Mouse (Mus musculus): ENCODE results near the gene Immp2l. TPM values are rescaled to one million over a fixed set of nuclear protein-coding genes. Genes with fewer than 3 reads are reported as not detected.

Immp2l gene
- polyA plus RNA-seq, 1 experiment from 2014 or later: 9.2 TPM

DNA sequence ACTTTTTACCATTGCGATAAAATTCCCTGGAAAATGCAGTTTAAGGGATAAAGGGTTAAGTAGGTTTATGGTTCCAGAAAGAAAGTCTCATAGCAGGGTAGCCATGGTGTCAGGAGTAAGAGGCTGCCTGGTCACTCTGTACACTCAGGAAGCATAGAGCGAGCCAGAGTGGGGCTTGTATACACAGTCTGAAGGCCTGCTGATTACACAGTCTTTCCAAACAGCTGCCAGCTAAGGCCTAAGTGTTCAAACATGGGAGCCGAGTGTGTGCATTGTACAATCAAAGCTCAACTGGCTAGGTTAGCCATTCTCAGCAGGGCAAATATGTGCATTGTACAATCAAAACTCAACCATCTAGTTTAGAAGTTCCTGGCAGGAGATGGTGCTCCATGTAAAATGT is 393.2 kb downstream of the Immp2l start:
- no peak for DNase-seq (ENCODE audit: low spot score)
- H3K4me3 ChIP-seq (ENCODE audit: low read depth, low read length): no peak overlapping the region
- no peak overlapping the region for H3K9ac ChIP-seq (ENCODE audit: low read length)
- 62% methylated on average over 3 of the region's 3 CpGs for WGBS
- no peak overlapping the region for H3K27ac ChIP-seq (ENCODE audit: low read depth, low read length)
- H3K9me3 ChIP-seq (ENCODE audit: control insufficient read depth, low read length): no peaks in the 10 kb centered on the region
- no peaks in the 10 kb centered on the region for H3K27me3 ChIP-seq (ENCODE audit: control insufficient read depth, insufficient read depth, low read length)
- H3K36me3 ChIP-seq (ENCODE audit: control insufficient read depth, insufficient read depth, low read length): no peaks in the 10 kb centered on the region
- no peak for ATAC-seq (ENCODE audit: insufficient read depth, low FRiP score, low TSS enrichment)
- no peak overlapping the region for H3K4me2 ChIP-seq (ENCODE audit: low read depth)
- H3K4me1 ChIP-seq (ENCODE audit: control insufficient read depth, insufficient read depth, low read length): no peaks in the 10 kb centered on the region

DNA sequence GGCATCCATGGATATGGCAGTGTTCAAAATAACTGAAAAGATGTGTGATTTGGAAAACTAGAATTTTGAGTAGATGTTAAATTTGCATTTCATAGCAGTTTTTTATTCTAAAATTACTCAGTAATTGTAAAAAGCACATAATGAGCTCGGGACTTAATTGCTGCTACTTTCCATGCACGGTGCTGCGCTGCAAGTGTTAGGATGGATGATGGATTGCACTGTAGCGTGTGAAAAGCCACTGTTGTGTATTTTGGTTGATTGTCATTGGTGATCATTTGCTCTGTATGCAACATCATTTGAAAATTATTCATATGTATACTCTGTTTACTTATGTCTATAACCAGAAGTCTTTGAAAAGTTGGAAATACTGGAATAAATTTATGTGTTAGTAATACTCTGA is 394.1 kb downstream of the Immp2l start:
- Histone ChIP-seq H3K9ac (ENCODE audit: low read length) (no peak overlapping the region), H3K9me3 (ENCODE audit: control insufficient read depth, low read length) (no peaks in the 10 kb centered on the region), H3K4me1 (ENCODE audit: control insufficient read depth, insufficient read depth, low read length) (no peaks in the 10 kb centered on the region), H3K4me2 (ENCODE audit: low read depth) (no peak overlapping the region), H3K36me3 (ENCODE audit: control insufficient read depth, insufficient read depth, low read length) (no peaks in the 10 kb centered on the region), H3K27ac (ENCODE audit: low read depth, low read length) (no peak overlapping the region), H3K4me3 (ENCODE audit: low read depth, low read length) (no peak overlapping the region), H3K27me3 (ENCODE audit: control insufficient read depth, insufficient read depth, low read length) (no peaks in the 10 kb centered on the region)
- no peak for DNase-seq (ENCODE audit: low spot score)
- whole genome bisulfite sequencing: 87% methylated on average over 4 of the region's 4 CpGs
- no peak for ATAC-seq (ENCODE audit: insufficient read depth, low FRiP score, low TSS enrichment)

DNA sequence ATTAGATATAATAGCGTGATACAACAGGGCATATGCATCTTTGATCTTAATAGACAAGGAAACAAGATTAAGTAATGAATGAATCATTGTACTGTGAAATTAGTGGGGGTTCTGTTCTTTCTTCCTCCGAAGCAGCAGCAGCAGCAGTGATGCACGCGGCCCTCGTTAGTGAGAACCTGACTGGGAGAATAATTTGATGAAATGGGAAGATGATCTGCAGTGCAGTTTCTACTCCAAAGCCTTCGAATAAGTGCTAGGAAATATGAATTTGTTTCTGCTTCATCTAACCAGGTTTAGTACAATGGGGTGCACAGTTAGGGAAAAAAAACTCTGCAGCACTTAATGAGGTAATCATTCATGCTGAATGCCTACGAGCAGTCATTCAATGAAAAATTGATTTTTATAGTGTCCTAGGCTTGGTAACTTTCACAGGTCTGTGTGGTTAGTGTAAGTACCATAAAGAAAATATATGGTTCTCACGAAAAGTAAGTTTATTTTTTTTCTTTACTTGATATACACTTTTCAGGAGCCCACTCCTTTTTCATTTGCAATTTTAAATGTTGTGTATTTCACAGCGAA is 401.3 kb downstream of the Immp2l start:
- Histone ChIP-seq H3K4me3 (ENCODE audit: low read depth, low read length) (no peak overlapping the region), H3K9me3 (ENCODE audit: control insufficient read depth, low read length) (no peaks in the 10 kb centered on the region), H3K27ac (ENCODE audit: low read depth, low read length) (no peak overlapping the region), H3K4me1 (ENCODE audit: control insufficient read depth, insufficient read depth, low read length) (no peaks in the 10 kb centered on the region), H3K4me2 (ENCODE audit: low read depth) (no peak overlapping the region), H3K36me3 (ENCODE audit: control insufficient read depth, insufficient read depth, low read length) (no peaks in the 10 kb centered on the region), H3K27me3 (ENCODE audit: control insufficient read depth, insufficient read depth, low read length) (no peaks in the 10 kb centered on the region), H3K9ac (ENCODE audit: low read length) (no peak overlapping the region)
- 71% methylated on average over 9 of the region's 9 CpGs for WGBS
- DNase-seq (ENCODE audit: low spot score): no peak
- ATAC-seq (ENCODE audit: insufficient read depth, low FRiP score, low TSS enrichment): no peak

DNA sequence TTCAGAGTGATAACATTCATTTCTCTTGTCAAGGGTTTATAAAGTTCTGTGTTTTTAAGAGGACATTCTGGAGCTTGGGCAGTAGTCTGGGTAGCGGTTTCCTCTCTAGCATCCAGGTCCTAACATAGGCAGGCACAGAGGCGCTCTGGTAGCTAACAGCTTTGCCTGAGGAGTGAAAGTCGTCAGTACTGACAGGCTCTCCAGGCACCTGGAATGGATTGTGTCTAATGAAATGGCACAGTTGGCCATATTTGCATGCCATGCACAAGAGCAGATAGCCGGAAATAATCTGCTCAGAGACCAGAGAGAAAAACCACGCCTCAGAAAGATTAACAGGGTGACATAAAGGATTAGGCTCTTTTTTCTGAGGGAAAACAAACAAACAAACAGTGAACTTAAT is 403.6 kb downstream of the Immp2l start:
- H3K4me1 ChIP-seq (ENCODE audit: control insufficient read depth, insufficient read depth, low read length): no peaks in the 10 kb centered on the region
- DNase-seq (ENCODE audit: low spot score) (no peak), ATAC-seq (ENCODE audit: insufficient read depth, low FRiP score, low TSS enrichment) (no peak)
- 64% methylated on average over 5 of the region's 5 CpGs for whole genome bisulfite sequencing
- no peak overlapping the region for H3K4me3 ChIP-seq (ENCODE audit: low read depth, low read length)
- no peak overlapping the region for H3K4me2 ChIP-seq (ENCODE audit: low read depth)
- H3K27me3 ChIP-seq (ENCODE audit: control insufficient read depth, insufficient read depth, low read length): no peaks in the 10 kb centered on the region
- H3K9ac ChIP-seq (ENCODE audit: low read length): no peak overlapping the region
- no peaks in the 10 kb centered on the region for H3K36me3 ChIP-seq (ENCODE audit: control insufficient read depth, insufficient read depth, low read length)
- H3K9me3 ChIP-seq (ENCODE audit: control insufficient read depth, low read length): no peaks in the 10 kb centered on the region
- H3K27ac ChIP-seq (ENCODE audit: low read depth, low read length): no peak overlapping the region

GRCm38 (mm10) chr12:41428806-41429205 is 404.9 kb downstream of the Immp2l start:
- no peak overlapping the region for H3K4me3 ChIP-seq (ENCODE audit: low read depth, low read length)
- ATAC-seq (ENCODE audit: insufficient read depth, low FRiP score, low TSS enrichment): no peak
- no peaks in the 10 kb centered on the region for H3K36me3 ChIP-seq (ENCODE audit: control insufficient read depth, insufficient read depth, low read length)

GRCm38 (mm10) chr12:41436206-41436985 is 412.5 kb downstream of the Immp2l start:
- Histone ChIP-seq H3K9me3 (ENCODE audit: control insufficient read depth, low read length) (no peaks in the 10 kb centered on the region), H3K27me3 (ENCODE audit: control insufficient read depth, insufficient read depth, low read length) (no peaks in the 10 kb centered on the region), H3K27ac (ENCODE audit: low read depth, low read length) (no peak overlapping the region), H3K4me1 (ENCODE audit: control insufficient read depth, insufficient read depth, low read length) (no peaks in the 10 kb centered on the region), H3K36me3 (ENCODE audit: control insufficient read depth, insufficient read depth, low read length) (no peaks in the 10 kb centered on the region), H3K4me3 (ENCODE audit: low read depth, low read length) (no peak overlapping the region), H3K9ac (ENCODE audit: low read length) (no peak overlapping the region), H3K4me2 (ENCODE audit: low read depth) (no peak overlapping the region)
- 82% methylated on average over 5 of the region's 5 CpGs for WGBS
- DNase-seq (ENCODE audit: low spot score): no peak
- no peak for ATAC-seq (ENCODE audit: insufficient read depth, low FRiP score, low TSS enrichment)

More at GRCm38 (mm10) chr12:41428806-41429205, 404.9 kb downstream of the Immp2l start:
- Histone ChIP-seq H3K27ac (ENCODE audit: low read depth, low read length) (no peak overlapping the region), H3K9ac (ENCODE audit: low read length) (no peak overlapping the region), H3K27me3 (ENCODE audit: control insufficient read depth, insufficient read depth, low read length) (no peaks in the 10 kb centered on the region), H3K4me1 (ENCODE audit: control insufficient read depth, insufficient read depth, low read length) (no peaks in the 10 kb centered on the region), H3K4me2 (ENCODE audit: low read depth) (no peak overlapping the region), H3K9me3 (ENCODE audit: control insufficient read depth, low read length) (no peaks in the 10 kb centered on the region)
- no peak for DNase-seq (ENCODE audit: low spot score)

DNA sequence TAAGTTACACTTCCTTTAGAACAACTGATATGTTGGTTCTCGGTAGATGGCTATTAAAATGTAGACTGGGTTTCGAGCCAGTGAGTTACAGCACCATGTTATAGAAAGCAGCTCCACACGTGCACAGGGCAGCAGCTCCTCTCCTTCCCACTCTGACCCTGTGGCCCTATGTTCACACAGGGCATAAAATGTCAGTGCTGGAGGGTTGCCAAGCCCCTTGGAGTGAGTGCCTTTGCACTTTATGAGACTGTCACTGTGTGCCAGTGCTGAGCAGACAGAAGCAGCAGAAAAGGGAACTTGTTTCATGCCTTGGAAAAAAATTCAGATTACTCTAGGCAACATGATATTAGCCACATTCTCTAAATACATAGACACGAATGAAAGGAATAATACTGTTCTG is 414.6 kb downstream of the Immp2l start:
- Histone ChIP-seq H3K4me2 (ENCODE audit: low read depth) (no peak overlapping the region), H3K27me3 (ENCODE audit: control insufficient read depth, insufficient read depth, low read length) (no peaks in the 10 kb centered on the region), H3K4me3 (ENCODE audit: low read depth, low read length) (no peak overlapping the region), H3K4me1 (ENCODE audit: control insufficient read depth, insufficient read depth, low read length) (no peaks in the 10 kb centered on the region), H3K36me3 (ENCODE audit: control insufficient read depth, insufficient read depth, low read length) (no peaks in the 10 kb centered on the region), H3K9ac (ENCODE audit: low read length) (no peak overlapping the region), H3K9me3 (ENCODE audit: control insufficient read depth, low read length) (no peaks in the 10 kb centered on the region), H3K27ac (ENCODE audit: low read depth, low read length) (no peak overlapping the region)
- DNase-seq (ENCODE audit: low spot score) (peak; percentile 19), ATAC-seq (ENCODE audit: insufficient read depth, low FRiP score, low TSS enrichment) (no peak)
- 61% methylated on average over 4 of the region's 4 CpGs for WGBS

GRCm38 (mm10) chr12:41468374-41468991 is 444.6 kb downstream of the Immp2l start:
- Histone ChIP-seq H3K27ac (ENCODE audit: low read depth, low read length) (no peak overlapping the region), H3K4me1 (ENCODE audit: control insufficient read depth, insufficient read depth, low read length) (no peaks in the 10 kb centered on the region), H3K9ac (ENCODE audit: low read length) (no peak overlapping the region), H3K27me3 (ENCODE audit: control insufficient read depth, insufficient read depth, low read length) (no peaks in the 10 kb centered on the region), H3K36me3 (ENCODE audit: control insufficient read depth, insufficient read depth, low read length) (no peaks in the 10 kb centered on the region), H3K9me3 (ENCODE audit: control insufficient read depth, low read length) (no peaks in the 10 kb centered on the region), H3K4me2 (ENCODE audit: low read depth) (no peak overlapping the region), H3K4me3 (ENCODE audit: low read depth, low read length) (no peak overlapping the region)
- WGBS: 88% methylated on average over 3 of the region's 3 CpGs
- DNase-seq (ENCODE audit: low spot score): no peak
- no peak for ATAC-seq (ENCODE audit: insufficient read depth, low FRiP score, low TSS enrichment)
